Mouse (Mus musculus): ENCODE measurements around the gene Marveld2. TPM values are rescaled to one million over a fixed set of nuclear protein-coding genes. Genes with fewer than 3 reads are reported as not detected.

Marveld2 gene
- polyA plus RNA-seq, 2 experiments: 4.0 to 5.9 TPM

DNA sequence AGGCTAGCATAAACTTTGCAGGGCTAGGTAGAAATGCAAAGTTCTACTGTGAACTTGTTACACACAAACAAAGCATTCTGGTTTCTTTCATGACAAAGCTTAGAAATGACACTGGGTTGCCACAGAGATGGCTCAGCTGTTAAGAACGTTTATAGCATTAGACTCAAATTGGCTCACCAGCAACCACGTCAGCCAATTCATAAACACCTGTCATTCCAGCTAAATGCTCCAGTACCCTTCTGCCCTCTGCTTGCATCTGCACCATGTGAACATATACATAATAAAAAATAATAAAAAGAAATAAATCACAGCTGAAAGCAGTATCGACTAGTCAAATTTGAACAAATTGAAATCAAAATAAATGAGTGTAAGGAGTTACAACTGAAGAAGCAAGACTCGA is 5.5 kb upstream of the Marveld2 start:
- WGBS (ENCODE audit: insufficient replicate concordance): 79% methylated on average over 4 of the region's 4 CpGs
- Histone ChIP-seq H3K27ac (no peak overlapping the region), H3K9ac (replicated peaks) (no peak overlapping the region), H3K4me3 (ENCODE audit: insufficient read depth in 1 of 2, low read depth in 2 of 2, low read length in 2 of 2) (no peak overlapping the region), H3K9me3 (ENCODE audit: control insufficient read depth, low read length) (no peaks in the 10 kb centered on the region), H3K36me3 (replicated peaks; ENCODE audit: control insufficient read depth, insufficient read depth, low read depth) (peaks cover 35% of the 10 kb centered on the region), H3K4me2 (ENCODE audit: low read depth) (no peak overlapping the region), H3K4me1 (replicated peaks; ENCODE audit: control insufficient read depth in 2 of 2, insufficient read depth in 2 of 2, low read length in 1 of 2) (no peaks in the 10 kb centered on the region), H3K27me3 (ENCODE audit: control insufficient read depth, insufficient read depth, low read length) (no peaks in the 10 kb centered on the region)
- DNase-seq (ENCODE audit: low read depth in 3 of 3, low spot score in 3 of 3) (no peak), ATAC-seq (ENCODE audit: insufficient read depth) (no peak)
- TF ChIP-seq EP300 (IDR thresholded peaks at IDR 0.05; ENCODE audit: low read depth): no peak
- TF ChIP-seq CTCF (IDR thresholded peaks at IDR 0.05; ENCODE audit: low read depth): no peak

GRCm38 (mm10) chr13:100617583-100617982 is 812 bp upstream of the Marveld2 start:
- H3K9ac ChIP-seq (replicated peaks): no peak overlapping the region
- H3K27ac ChIP-seq: no peak overlapping the region
- 0 out of 4 replicates have a peak, but pooled peaks cover 2% of the 10 kb centered on the region in 2 experiments for H3K4me1 ChIP-seq (replicated peaks; ENCODE audit: control insufficient read depth in 2 of 2, insufficient read depth in 2 of 2, low read length in 1 of 2)
- no peak overlapping the region for H3K4me2 ChIP-seq (ENCODE audit: low read depth)
- 79% methylated on average over 13 of the region's 13 CpGs for WGBS (ENCODE audit: insufficient replicate concordance)
- ATAC-seq (ENCODE audit: insufficient read depth) (no peak), DNase-seq (ENCODE audit: low read depth in 3 of 3, low spot score in 3 of 3) (no peak)
- H3K27me3 ChIP-seq (ENCODE audit: control insufficient read depth, insufficient read depth, low read length): peaks cover 4% of the 10 kb centered on the region
- no peak overlapping the region for H3K4me3 ChIP-seq (ENCODE audit: insufficient read depth in 1 of 2, low read depth in 2 of 2, low read length in 2 of 2)
- peaks cover 20% of the 10 kb centered on the region for H3K36me3 ChIP-seq (replicated peaks; ENCODE audit: control insufficient read depth, insufficient read depth, low read depth)
- no peak for TF ChIP-seq CTCF (IDR thresholded peaks at IDR 0.05; ENCODE audit: low read depth)
- TF ChIP-seq EP300 (IDR thresholded peaks at IDR 0.05; ENCODE audit: low read depth): no peak
- no peaks in the 10 kb centered on the region for H3K9me3 ChIP-seq (ENCODE audit: control insufficient read depth, low read length)

- H3K27ac ChIP-seq: no peak overlapping the region
- DNase-seq (ENCODE audit: low read depth in 3 of 3, low spot score in 3 of 3): no peak
- peaks cover 5% of the 10 kb centered on the region; the same call in 1 of the 2 replicates for H3K36me3 ChIP-seq (replicated peaks; ENCODE audit: control insufficient read depth, insufficient read depth, low read depth)
- peak; percentile 40; the same call in 1 of the 2 replicates for TF ChIP-seq CTCF (IDR thresholded peaks at IDR 0.05; ENCODE audit: low read depth)
- no peak for TF ChIP-seq EP300 (IDR thresholded peaks at IDR 0.05; ENCODE audit: low read depth)
- H3K4me3 ChIP-seq (ENCODE audit: insufficient read depth in 1 of 2, low read depth in 2 of 2, low read length in 2 of 2): no peak overlapping the region
- H3K27me3 ChIP-seq (ENCODE audit: control insufficient read depth, insufficient read depth, low read length): peaks cover 4% of the 10 kb centered on the region
- no peaks in the 10 kb centered on the region; the same call in 1 of the 2 replicates for H3K9me3 ChIP-seq (ENCODE audit: control insufficient read depth, low read length)
- H3K9ac ChIP-seq (replicated peaks): no peak overlapping the region
- H3K4me2 ChIP-seq (ENCODE audit: low read depth): no peak overlapping the region
- 44% methylated on average over 2 of the region's 2 CpGs for WGBS (ENCODE audit: insufficient replicate concordance)
- ATAC-seq (ENCODE audit: insufficient read depth): no peak
- 0 out of 4 replicates have a peak, but pooled peaks cover 2% of the 10 kb centered on the region in 2 experiments for H3K4me1 ChIP-seq (replicated peaks; ENCODE audit: control insufficient read depth in 2 of 2, insufficient read depth in 2 of 2, low read length in 1 of 2)
Measured at GRCm38 (mm10) chr13:100612903-100613302, 3.9 kb downstream of the Marveld2 start.

- H3K4me3 ChIP-seq (ENCODE audit: insufficient read depth in 1 of 2, low read depth in 2 of 2, low read length in 2 of 2): no peak overlapping the region
- 85% methylated on average over 10 of the region's 10 CpGs for WGBS (ENCODE audit: insufficient replicate concordance)
Measured at GRCm38 (mm10) chr13:100612251-100612650, 4.5 kb downstream of the Marveld2 start.

GRCm38 (mm10) chr13:100611266-100611665 is 5.5 kb downstream of the Marveld2 start:
- no peaks in the 10 kb centered on the region; the same call in 1 of the 2 replicates for H3K36me3 ChIP-seq (replicated peaks; ENCODE audit: control insufficient read depth, insufficient read depth, low read depth)
- H3K9ac ChIP-seq (replicated peaks): no peak overlapping the region
- no peak for TF ChIP-seq EP300 (IDR thresholded peaks at IDR 0.05; ENCODE audit: low read depth)
- no peak for TF ChIP-seq CTCF (IDR thresholded peaks at IDR 0.05; ENCODE audit: low read depth)
- no peak for DNase-seq (ENCODE audit: low read depth in 3 of 3, low spot score in 3 of 3)
- WGBS (ENCODE audit: insufficient replicate concordance): 75% methylated on average over 13 of the region's 13 CpGs
- H3K27ac ChIP-seq: no peak overlapping the region
- H3K27me3 ChIP-seq (ENCODE audit: control insufficient read depth, insufficient read depth, low read length): peaks cover 4% of the 10 kb centered on the region
- H3K9me3 ChIP-seq (ENCODE audit: control insufficient read depth, low read length): peaks cover 2% of the 10 kb centered on the region
- no peak overlapping the region for H3K4me3 ChIP-seq (ENCODE audit: insufficient read depth in 1 of 2, low read depth in 2 of 2, low read length in 2 of 2)
- ATAC-seq (ENCODE audit: insufficient read depth): no peak
- no peak overlapping the region for H3K4me2 ChIP-seq (ENCODE audit: low read depth)
- H3K4me1 ChIP-seq (replicated peaks; ENCODE audit: control insufficient read depth in 2 of 2, insufficient read depth in 2 of 2, low read length in 1 of 2): 0 out of 4 replicates have a peak, but pooled peaks cover 0 to 2% of the 10 kb centered on the region in 2 experiments

More at GRCm38 (mm10) chr13:100612251-100612650, 4.5 kb downstream of the Marveld2 start:
- TF ChIP-seq EP300 (IDR thresholded peaks at IDR 0.05; ENCODE audit: low read depth) (no peak), CTCF (IDR thresholded peaks at IDR 0.05; ENCODE audit: low read depth) (no peak)
- H3K36me3 ChIP-seq (replicated peaks; ENCODE audit: control insufficient read depth, insufficient read depth, low read depth): peaks cover under 1% of the 10 kb centered on the region; the same call in 1 of the 2 replicates
- no peak overlapping the region for H3K27ac ChIP-seq
- peaks cover 2% of the 10 kb centered on the region for H3K9me3 ChIP-seq (ENCODE audit: control insufficient read depth, low read length)
- no peak for ATAC-seq (ENCODE audit: insufficient read depth)
- no peak for DNase-seq (ENCODE audit: low read depth in 3 of 3, low spot score in 3 of 3)
- 0 out of 4 replicates have a peak, but pooled peaks cover 2% of the 10 kb centered on the region in 2 experiments for H3K4me1 ChIP-seq (replicated peaks; ENCODE audit: control insufficient read depth in 2 of 2, insufficient read depth in 2 of 2, low read length in 1 of 2)
- peaks cover 4% of the 10 kb centered on the region for H3K27me3 ChIP-seq (ENCODE audit: control insufficient read depth, insufficient read depth, low read length)
- H3K4me2 ChIP-seq (ENCODE audit: low read depth): no peak overlapping the region
- no peak overlapping the region for H3K9ac ChIP-seq (replicated peaks)
